Mouse (Mus musculus) adrenal gland, adult 2 months (tissue): ENCODE measurements around the gene Als2. TPM values are rescaled to one million over a fixed set of nuclear protein-coding genes. Genes with fewer than 3 reads are reported as not detected.

Experiments
- DNase-seq: peaks from one replicate; pipeline ENCODE4 v3.0.0; 2021
- polyA plus RNA-seq: library from polyadenylated mRNA; depleted of rRNA; stranded (reverse); fragments of >200 nt; gene quantifications from 2 replicates; pipeline ENCODE4 v1.2.3, GENCODE M21; 2012
- total RNA-seq, 2 experiments: library from RNA; stranded (reverse); gene quantifications; 2 replicates each; pipeline ENCODE4 v1.2.3; 2021

Als2 gene
- total and polyA plus RNA-seq, 3 experiments, result 2.2 to 13.8 (median 10.1) TPM

- DNase-seq, result no peak
Observed at GRCm38 (mm10) chr1:59212076-59212779, 24.8 kb downstream of the Als2 start.

- DNase-seq, result no peak
Observed at GRCm38 (mm10) chr1:59211651-59212050, 25.4 kb downstream of the Als2 start.

GRCm38 (mm10) chr1:59208331-59208730 lies 28.7 kb downstream of the Als2 start:
- no peak for DNase-seq

- no peak for DNase-seq
Observed at GRCm38 (mm10) chr1:59204489-59204888, 32.5 kb downstream of the Als2 start.

- no peak for DNase-seq
Observed at GRCm38 (mm10) chr1:59202367-59202766, 34.7 kb downstream of the Als2 start.

- peak; percentile 31 for DNase-seq
Observed at GRCm38 (mm10) chr1:59201561-59201960, 35.5 kb downstream of the Als2 start.

- DNase-seq, result no peak
Observed at GRCm38 (mm10) chr1:59200960-59201359, 36.1 kb downstream of the Als2 start.

- no peak for DNase-seq
Observed at GRCm38 (mm10) chr1:59194979-59195378, 42.1 kb downstream of the Als2 start.

GRCm38 (mm10) chr1:59187786-59188185 lies 49.2 kb downstream of the Als2 start:
- no peak for DNase-seq

- no peak for DNase-seq
Observed at GRCm38 (mm10) chr1:59186317-59186716, 50.7 kb downstream of the Als2 start.

- no peak for DNase-seq
Observed at GRCm38 (mm10) chr1:59185410-59185809, 51.6 kb downstream of the Als2 start.

- no peak for DNase-seq
Observed at GRCm38 (mm10) chr1:59183045-59183444, 54.0 kb downstream of the Als2 start.

- no peak for DNase-seq
Observed at GRCm38 (mm10) chr1:59182373-59182772, 54.7 kb downstream of the Als2 start.

- no peak for DNase-seq
Observed at GRCm38 (mm10) chr1:59180003-59180402, 57.0 kb downstream of the Als2 start.

- DNase-seq, result no peak
Observed at GRCm38 (mm10) chr1:59178401-59178800, 58.6 kb downstream of the Als2 start.

GRCm38 (mm10) chr1:59174514-59175373 lies 62.3 kb downstream of the Als2 start:
- no peak for DNase-seq

GRCm38 (mm10) chr1:59173023-59173422 lies 64.0 kb downstream of the Als2 start:
- no peak for DNase-seq

- DNase-seq, result no peak
Observed at GRCm38 (mm10) chr1:59171875-59172274, 65.2 kb downstream of the Als2 start.

- DNase-seq, result no peak
Observed at GRCm38 (mm10) chr1:59170290-59170689, 66.7 kb downstream of the Als2 start.

GRCm38 (mm10) chr1:59169586-59169985 lies 67.4 kb downstream of the Als2 start:
- DNase-seq, result no peak

- DNase-seq, result no peak
Observed at GRCm38 (mm10) chr1:59168556-59168955, 68.5 kb downstream of the Als2 start.

- DNase-seq, result no peak
Observed at GRCm38 (mm10) chr1:59167654-59168425, 69.2 kb downstream of the Als2 start.
